Mouse (Mus musculus): Measurements from ENCODE around the gene Btbd11.
A peak's percentile ranks its signal among the peaks of the same experiment; 100 is the strongest.

Btbd11 gene

GRCm38 (mm10) chr10:85475642-85476345, 89.2 kb downstream of the Btbd11 start:
- DNase-seq (ENCODE audit: low spot score) = no peak

- no peak for DNase-seq (ENCODE audit: low spot score)
Observed at GRCm38 (mm10) chr10:85479959-85480625, 93.5 kb downstream of the Btbd11 start.

GRCm38 (mm10) chr10:85481106-85481505, 94.5 kb downstream of the Btbd11 start:
- DNase-seq (ENCODE audit: low spot score) = peak; percentile 30

- no peak for DNase-seq (ENCODE audit: low spot score)
Observed at GRCm38 (mm10) chr10:85482064-85482473, 95.5 kb downstream of the Btbd11 start.

GRCm38 (mm10) chr10:85482480-85482879, 95.9 kb downstream of the Btbd11 start:
- no peak for DNase-seq (ENCODE audit: low spot score)

- DNase-seq (ENCODE audit: low spot score) = no peak
Observed at GRCm38 (mm10) chr10:85486456-85486855, 99.8 kb downstream of the Btbd11 start.

- DNase-seq (ENCODE audit: low spot score) = no peak
Observed at GRCm38 (mm10) chr10:85492583-85492982, 106.0 kb downstream of the Btbd11 start.

- no peak for DNase-seq (ENCODE audit: low spot score)
Observed at GRCm38 (mm10) chr10:85496358-85496757, 109.7 kb downstream of the Btbd11 start.

GRCm38 (mm10) chr10:85496981-85497380, 110.4 kb downstream of the Btbd11 start:
- no peak for DNase-seq (ENCODE audit: low spot score)

GRCm38 (mm10) chr10:85497931-85498330, 111.3 kb downstream of the Btbd11 start:
- no peak for DNase-seq (ENCODE audit: low spot score)

- no peak for DNase-seq (ENCODE audit: low spot score)
Observed at GRCm38 (mm10) chr10:85500573-85501155, 114.0 kb downstream of the Btbd11 start.

- no peak for DNase-seq (ENCODE audit: low spot score)
Observed at GRCm38 (mm10) chr10:85501966-85502566, 115.5 kb downstream of the Btbd11 start.

GRCm38 (mm10) chr10:85502656-85503055, 116.0 kb downstream of the Btbd11 start:
- DNase-seq (ENCODE audit: low spot score) = no peak

GRCm38 (mm10) chr10:85503453-85503852, 116.8 kb downstream of the Btbd11 start:
- DNase-seq (ENCODE audit: low spot score) = no peak

GRCm38 (mm10) chr10:85507270-85508050, 120.8 kb downstream of the Btbd11 start:
- no peak for DNase-seq (ENCODE audit: low spot score)

GRCm38 (mm10) chr10:85508193-85508794, 121.7 kb downstream of the Btbd11 start:
- DNase-seq (ENCODE audit: low spot score) = no peak

GRCm38 (mm10) chr10:85509000-85509399, 122.4 kb downstream of the Btbd11 start:
- no peak for DNase-seq (ENCODE audit: low spot score)

- no peak for DNase-seq (ENCODE audit: low spot score)
Observed at GRCm38 (mm10) chr10:85510329-85510728, 123.7 kb downstream of the Btbd11 start.

- no peak for DNase-seq (ENCODE audit: low spot score)
Observed at GRCm38 (mm10) chr10:85512808-85513207, 126.2 kb downstream of the Btbd11 start.

- no peak for DNase-seq (ENCODE audit: low spot score)
Observed at GRCm38 (mm10) chr10:85517223-85518110, 130.9 kb downstream of the Btbd11 start.

GRCm38 (mm10) chr10:85518111-85518409, 131.4 kb downstream of the Btbd11 start:
- no peak for DNase-seq (ENCODE audit: low spot score)

Measured in lung, postnatal 25 days (tissue).